Mouse (Mus musculus) forebrain, embryonic 15.5 days (tissue): ENCODE results near the gene Icosl. TPM values are rescaled to one million over a fixed set of nuclear protein-coding genes. Genes with fewer than 3 reads are reported as not detected.
"Not testable (repeated sequence)": the region's sequence is repeated elsewhere in the genome, so short reads cannot be mapped to it uniquely, and the experiment has no call there.

Experiments used
- ATAC-seq: fragments of 200-750 bp; cut with Nextera tagmentation; replicated peaks from 2 replicates; pipeline ENCODE4 v1.8.0; 2017; ENCODE audit warnings: mild to moderate bottlenecking, moderate TSS enrichment, moderate library complexity
- H3K27ac ChIP-seq: fragments of 300-500 bp; sonication (generic); replicated peaks from 2 replicates; pipeline ENCODE4 v1.5.1; 2015; ENCODE audit warnings: mild to moderate bottlenecking, inconsistent platforms
- H3K27me3 ChIP-seq: fragments of 300-500 bp; sonication (generic); 2 replicates; pipeline ENCODE4 v1.6.1; 2015; ENCODE audit warnings: inconsistent platforms
- H3K36me3 ChIP-seq: fragments of 300-500 bp; sonication (generic); 2 replicates; pipeline ENCODE4 v1.6.1; 2015; ENCODE audit warnings: mild to moderate bottlenecking, inconsistent platforms
- H3K4me1 ChIP-seq: fragments of 300-500 bp; sonication (generic); 2 replicates; pipeline ENCODE4 v1.6.1; 2015; ENCODE audit warnings: inconsistent platforms
- H3K4me2 ChIP-seq: fragments of 300-500 bp; sonication (generic); replicated peaks from 2 replicates; pipeline ENCODE4 v1.6.1; 2015; ENCODE audit warnings: mild to moderate bottlenecking, inconsistent platforms
- H3K4me3 ChIP-seq: fragments of 300-500 bp; sonication (generic); 2 replicates; pipeline ENCODE4 v1.5.1; 2015; ENCODE audit warnings: mild to moderate bottlenecking, inconsistent platforms
- H3K9ac ChIP-seq: fragments of 300-500 bp; sonication (generic); replicated peaks from 2 replicates; pipeline ENCODE4 v1.6.1; 2015; ENCODE audit warnings: mild to moderate bottlenecking, inconsistent platforms
- H3K9me3 ChIP-seq: fragments of 300-500 bp; sonication (generic); 2 replicates; pipeline ENCODE4 v1.6.1; 2016; ENCODE audit warnings: inconsistent platforms
- WGBS: fragments of 180-500 bp; shearing (Covaris S2); methylation state at CpG from one replicate; pipeline ENCODE4 v1.1.7; 2015; ENCODE audit warnings: mixed read lengths; 5-methylcytosine and 5-hydroxymethylcytosine counted together
- polyA plus RNA-seq: library from polyadenylated mRNA; unstranded; fragments of >200 nt; fragmentation: Nextera tagmentation; extraction: Ambion mirVana; gene quantifications from 2 replicates; pipeline ENCODE4 v1.2.1, GENCODE M21; 2015

Icosl gene
- polyA plus RNA-seq, 1 experiment from 2014 or later: 0.56 TPM

- H3K27ac ChIP-seq, ATAC-seq, H3K4me3 ChIP-seq, H3K27me3 ChIP-seq, H3K4me2 ChIP-seq, H3K9me3 ChIP-seq, H3K9ac ChIP-seq, H3K36me3 ChIP-seq: not testable (repeated sequence)
- peaks cover 17% of the 10 kb centered on the region for H3K4me1 ChIP-seq
These were observed 30.8 kb downstream of the Icosl start for GRCm38 (mm10) chr10:78099860-78100259.

- no peak overlapping the region for H3K27ac ChIP-seq
- H3K9me3 ChIP-seq: no peaks in the 10 kb centered on the region
- no peaks in the 10 kb centered on the region for H3K27me3 ChIP-seq
- no peak overlapping the region for H3K9ac ChIP-seq
- peaks cover 25% of the 10 kb centered on the region for H3K4me1 ChIP-seq
- 34% methylated on average over 16 of the region's 16 CpGs for WGBS
- peak overlapping the region; percentile 40 for H3K4me2 ChIP-seq
- no peaks in the 10 kb centered on the region for H3K36me3 ChIP-seq
- peak overlapping the region; percentile 8; the same call in 1 of the 2 replicates for H3K4me3 ChIP-seq
- ATAC-seq: peak; percentile 53
These were observed 32.1 kb downstream of the Icosl start for GRCm38 (mm10) chr10:78100989-78101780.

GRCm38 (mm10) chr10:78104555-78105490, 35.7 kb downstream of the Icosl start:
- Histone ChIP-seq H3K27me3 (no peaks in the 10 kb centered on the region), H3K4me3 (no peak overlapping the region), H3K36me3 (no peaks in the 10 kb centered on the region), H3K27ac (peak overlapping the region; percentile 84), H3K4me2 (peak overlapping the region; percentile 5), H3K4me1 (peaks cover 25% of the 10 kb centered on the region), H3K9ac (no peak overlapping the region), H3K9me3 (no peaks in the 10 kb centered on the region)
- ATAC-seq: no peak; the same call in 1 of the 2 replicates
- 62% methylated on average over 11 of the region's 11 CpGs for WGBS

- Histone ChIP-seq H3K27ac (peak overlapping the region; percentile 84), H3K9me3 (no peaks in the 10 kb centered on the region), H3K9ac (no peak overlapping the region), H3K27me3 (no peaks in the 10 kb centered on the region), H3K4me1 (peaks cover 25% of the 10 kb centered on the region), H3K36me3 (no peaks in the 10 kb centered on the region), H3K4me2 (peak overlapping the region; percentile 5), H3K4me3 (no peak overlapping the region)
- 70% methylated on average over 12 of the region's 12 CpGs for WGBS
- ATAC-seq: no peak
These were observed 36.4 kb downstream of the Icosl start for GRCm38 (mm10) chr10:78105548-78105947.

- Histone ChIP-seq H3K4me1 (no peaks in the 10 kb centered on the region), H3K27ac (no peak overlapping the region), H3K27me3 (no peaks in the 10 kb centered on the region), H3K36me3 (no peaks in the 10 kb centered on the region), H3K9me3 (no peaks in the 10 kb centered on the region), H3K4me2 (no peak overlapping the region), H3K9ac (no peak overlapping the region), H3K4me3 (no peak overlapping the region)
- no peak for ATAC-seq
- whole genome bisulfite sequencing: 53% methylated on average over 4 of the region's 4 CpGs
These were observed 45.5 kb downstream of the Icosl start for GRCm38 (mm10) chr10:78114521-78115092.

- no peaks in the 10 kb centered on the region for H3K4me1 ChIP-seq
- no peaks in the 10 kb centered on the region for H3K27me3 ChIP-seq
- H3K27ac ChIP-seq: no peak overlapping the region
- H3K4me3 ChIP-seq: no peak overlapping the region
- ATAC-seq: no peak
- no peak overlapping the region for H3K4me2 ChIP-seq
- no peak overlapping the region for H3K9ac ChIP-seq
- 94% methylated on average over 2 of the region's 2 CpGs for WGBS
- no peaks in the 10 kb centered on the region for H3K9me3 ChIP-seq
- H3K36me3 ChIP-seq: no peaks in the 10 kb centered on the region
These were observed 46.1 kb downstream of the Icosl start for GRCm38 (mm10) chr10:78115153-78115552.

- Histone ChIP-seq H3K4me1 (no peaks in the 10 kb centered on the region), H3K27ac (no peak overlapping the region), H3K36me3 (no peaks in the 10 kb centered on the region), H3K4me2 (no peak overlapping the region), H3K4me3 (no peak overlapping the region), H3K27me3 (no peaks in the 10 kb centered on the region), H3K9me3 (no peaks in the 10 kb centered on the region), H3K9ac (no peak overlapping the region)
- WGBS: 93% methylated on average over 4 of the region's 4 CpGs
- no peak for ATAC-seq
These were observed 50.3 kb downstream of the Icosl start for GRCm38 (mm10) chr10:78119422-78119821.

GRCm38 (mm10) chr10:78124137-78124536, 55.0 kb downstream of the Icosl start:
- not testable (repeated sequence) for ATAC-seq

GRCm38 (mm10) chr10:78125061-78125460, 56.0 kb downstream of the Icosl start:
- 89% methylated on average over 8 of the region's 8 CpGs for WGBS
- not testable (repeated sequence) for H3K9me3 ChIP-seq, H3K4me1 ChIP-seq, H3K36me3 ChIP-seq, H3K27ac ChIP-seq, ATAC-seq, H3K9ac ChIP-seq, H3K4me3 ChIP-seq, H3K4me2 ChIP-seq, H3K27me3 ChIP-seq

More at GRCm38 (mm10) chr10:78124137-78124536, 55.0 kb downstream of the Icosl start:
- WGBS: 70% methylated on average over 6 of the region's 6 CpGs
- H3K9ac ChIP-seq, H3K9me3 ChIP-seq, H3K4me1 ChIP-seq, H3K36me3 ChIP-seq, H3K27ac ChIP-seq, H3K4me3 ChIP-seq, H3K4me2 ChIP-seq, H3K27me3 ChIP-seq: not testable (repeated sequence)

GRCm38 (mm10) chr10:78126311-78126710, 57.2 kb downstream of the Icosl start:
- no peaks in the 10 kb centered on the region for H3K27me3 ChIP-seq
- no peak overlapping the region for H3K4me2 ChIP-seq
- H3K9ac ChIP-seq: no peak overlapping the region
- WGBS: 95% methylated on average over 5 of the region's 5 CpGs
- H3K4me3 ChIP-seq: no peak overlapping the region
- H3K27ac ChIP-seq: no peak overlapping the region
- no peak for ATAC-seq
- no peaks in the 10 kb centered on the region for H3K9me3 ChIP-seq
- no peaks in the 10 kb centered on the region for H3K36me3 ChIP-seq
- no peaks in the 10 kb centered on the region for H3K4me1 ChIP-seq

- ATAC-seq: no peak
- WGBS: 71% methylated on average over 9 of the region's 9 CpGs
These were observed 58.2 kb downstream of the Icosl start for GRCm38 (mm10) chr10:78127046-78127870.

More at GRCm38 (mm10) chr10:78127046-78127870, 58.2 kb downstream of the Icosl start:
- Histone ChIP-seq H3K9me3 (no peaks in the 10 kb centered on the region), H3K9ac (no peak overlapping the region), H3K36me3 (no peaks in the 10 kb centered on the region), H3K27me3 (no peaks in the 10 kb centered on the region), H3K4me1 (no peaks in the 10 kb centered on the region), H3K27ac (no peak overlapping the region), H3K4me2 (no peak overlapping the region), H3K4me3 (no peak overlapping the region)
